Mouse (Mus musculus) heart, postnatal 0 days (tissue): Measurements from ENCODE around the gene Mdh1. TPM values are rescaled to one million over a fixed set of nuclear protein-coding genes. Genes with fewer than 3 reads are reported as not detected.
A peak's percentile ranks its signal among the peaks of the same experiment; 100 is the strongest.

Experiments used
- ATAC-seq: fragments of 200-750 bp; cut with Nextera tagmentation; 2 replicates; pipeline ENCODE4 v1.8.0; 2017; ENCODE audit warnings: low read depth, moderate number of reproducible peaks, moderate library complexity; ENCODE audit not compliant: insufficient read depth
- DNase-seq: peaks from one replicate; pipeline ENCODE4 v3.0.0-alpha.2; 2016; ENCODE audit warnings: low spot score
- H3K27ac ChIP-seq: fragments of 300-500 bp; sonication (generic); 2 replicates; pipeline ENCODE4 v1.5.1; 2014; ENCODE audit warnings: low read depth, mild to moderate bottlenecking
- H3K27me3 ChIP-seq: fragments of 300-500 bp; sonication (generic); 2 replicates; pipeline ENCODE4 v1.6.1; 2014; ENCODE audit warnings: low read length, mixed read lengths; ENCODE audit not compliant: control insufficient read depth, insufficient read depth
- H3K36me3 ChIP-seq: fragments of 300-500 bp; sonication (generic); replicated peaks from 2 replicates; pipeline ENCODE4 v1.6.1; 2014; ENCODE audit warnings: low read length, mixed read lengths; ENCODE audit not compliant: control insufficient read depth, insufficient read depth
- H3K4me1 ChIP-seq: fragments of 300-500 bp; sonication (generic); 2 replicates; pipeline ENCODE4 v1.6.1; 2014; ENCODE audit warnings: antibody characterized with exemption; ENCODE audit not compliant: control insufficient read depth, insufficient read depth
- H3K4me2 ChIP-seq: fragments of 300-500 bp; sonication (generic); 2 replicates; pipeline ENCODE4 v1.6.1; 2014; ENCODE audit warnings: low read depth, mild to moderate bottlenecking, low read length, moderate library complexity
- H3K4me3 ChIP-seq: fragments of 300-500 bp; sonication (generic); 2 replicates; pipeline ENCODE4 v1.5.1; 2014; ENCODE audit warnings: low read depth, low read length
- H3K9ac ChIP-seq: fragments of 300-500 bp; sonication (generic); replicated peaks from 2 replicates; pipeline ENCODE4 v1.6.1; 2014; ENCODE audit warnings: low read depth, low read length, mixed read lengths
- H3K9me3 ChIP-seq: fragments of 300-500 bp; sonication (generic); replicated peaks from 2 replicates; pipeline ENCODE4 v1.6.1; 2016; ENCODE audit warnings: low read length; ENCODE audit not compliant: control insufficient read depth
- CTCF ChIP-seq: IDR thresholded peaks from 2 replicates; pipeline ENCODE4 v1.5.1; 2016; ENCODE audit warnings: antibody characterized with exemption, control low read depth, low read depth
- EP300 ChIP-seq: IDR thresholded peaks from 2 replicates; pipeline ENCODE4 v1.6.1; 2016; ENCODE audit warnings: antibody characterized with exemption, low read depth
- WGBS: fragments of 180-500 bp; shearing (Covaris S2); extraction: QIAGEN DNeasy Blood & Tissue Kit; methylation state at CpG from one replicate; pipeline ENCODE4 v1.1.7; 2014; 5-methylcytosine and 5-hydroxymethylcytosine counted together
- polyA plus RNA-seq: library from polyadenylated mRNA; unstranded; fragments of >200 nt; fragmentation: Nextera tagmentation; extraction: Ambion mirVana; gene quantifications from 2 replicates; pipeline ENCODE4 v1.2.1, GENCODE M21; 2015
- total RNA-seq: library from RNA; depleted of rRNA; stranded (reverse); fragments of >200 nt; gene quantifications from 2 replicates; pipeline ENCODE4 v1.2.3, GENCODE M21; 2014; ENCODE audit warnings: low replicate concordance; rRNA removed

Gene Mdh1
- total RNA-seq, result 1,252 and 1,335 TPM in 2 replicates
- 3,016 and 3,055 TPM in 2 replicates for polyA plus RNA-seq

DNA sequence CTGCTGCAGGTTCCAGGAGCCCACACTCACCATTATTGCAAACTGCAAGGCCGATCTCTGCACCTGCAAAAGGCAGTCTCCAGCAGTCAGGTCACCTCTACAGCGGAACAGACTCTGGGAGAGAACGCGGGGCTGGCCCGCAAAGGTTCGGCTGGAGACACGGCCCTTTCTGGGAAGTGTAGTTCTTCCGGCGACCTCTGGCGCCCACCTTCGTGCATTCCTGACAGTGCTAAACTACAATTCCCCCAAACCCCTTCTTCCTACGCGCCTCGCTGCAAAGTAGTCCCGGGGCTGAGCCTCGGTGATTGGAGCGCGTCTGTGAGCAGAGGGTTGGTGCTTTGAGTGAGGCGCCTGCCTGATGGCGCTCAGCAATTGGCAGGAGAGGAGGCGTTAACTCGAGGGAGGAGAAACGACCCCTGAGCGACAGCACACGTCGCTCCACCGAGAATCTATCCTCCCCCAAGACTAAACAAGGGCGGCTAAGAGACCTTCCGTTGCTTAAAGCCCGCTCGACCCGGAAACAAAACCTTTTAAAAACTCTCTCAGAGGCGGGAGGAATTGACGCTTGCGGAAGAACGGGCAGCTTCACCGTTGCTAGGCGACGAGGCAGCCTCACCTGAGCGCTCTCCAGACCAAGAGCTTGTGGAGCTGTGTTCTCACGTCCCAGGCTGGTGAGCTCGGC is at the start of gene Mdh1, which contains the start of gene Wdpcp:
Gene Mdh1 (minus strand): TSS at position 668 of the 682 bp plus-strand sequence.
Gene Wdpcp (plus strand): TSS at position 536 of the 682 bp plus-strand sequence.
- TF ChIP-seq EP300 (no peak; the same call in 1 of the 2 replicates), CTCF (no peak; the same call in 1 of the 2 replicates)
- no peaks in the 10 kb centered on the region for H3K27me3 ChIP-seq
- H3K4me1 ChIP-seq, result 0 out of 2 replicates have a peak, but pooled peaks cover 9% of the 10 kb centered on the region
- peak within 1 kb of the TSS; percentile 92 for H3K9ac ChIP-seq
- ATAC-seq (peak; percentile 95), DNase-seq (peak; percentile 100)
- H3K9me3 ChIP-seq, result no peaks in the 10 kb centered on the region
- H3K27ac ChIP-seq, result peak within 1 kb of the TSS; percentile 96
- peak within 1 kb of the TSS; percentile 88 for H3K4me3 ChIP-seq
- under 1% methylated on average over 42 of the region's 42 CpGs for WGBS
- H3K4me2 ChIP-seq, result peak within 1 kb of the TSS; percentile 81
- peaks cover 6% of the 10 kb centered on the region; the same call in 1 of the 2 replicates for H3K36me3 ChIP-seq

DNA sequence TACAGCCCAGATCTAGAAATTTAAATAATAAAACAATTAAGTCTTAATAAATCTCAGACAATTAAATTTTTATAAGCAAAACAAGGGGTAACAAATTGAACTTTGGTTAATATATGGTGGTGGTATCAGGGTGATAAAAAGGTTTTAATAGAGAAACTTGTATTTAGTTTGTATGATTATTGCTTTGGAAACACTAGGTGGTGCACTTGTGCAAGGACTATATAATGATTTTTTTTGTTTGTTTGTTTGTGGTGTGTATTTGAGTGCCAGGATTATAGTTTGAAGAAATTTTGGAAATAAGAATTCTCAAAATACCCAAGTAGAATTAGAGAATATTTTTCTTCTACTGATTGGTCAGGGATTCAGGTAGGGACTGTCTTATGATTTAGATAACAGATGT is 43.7 kb upstream of the Mdh1 start:
- DNase-seq (no peak), ATAC-seq (no peak)
- Histone ChIP-seq H3K4me1 (no peaks in the 10 kb centered on the region), H3K9me3 (no peaks in the 10 kb centered on the region), H3K9ac (no peak overlapping the region), H3K4me3 (no peak overlapping the region), H3K4me2 (no peak overlapping the region), H3K36me3 (no peaks in the 10 kb centered on the region), H3K27me3 (no peaks in the 10 kb centered on the region), H3K27ac (no peak overlapping the region)
- peak; percentile 45 for TF ChIP-seq CTCF
- no peak for TF ChIP-seq EP300

DNA sequence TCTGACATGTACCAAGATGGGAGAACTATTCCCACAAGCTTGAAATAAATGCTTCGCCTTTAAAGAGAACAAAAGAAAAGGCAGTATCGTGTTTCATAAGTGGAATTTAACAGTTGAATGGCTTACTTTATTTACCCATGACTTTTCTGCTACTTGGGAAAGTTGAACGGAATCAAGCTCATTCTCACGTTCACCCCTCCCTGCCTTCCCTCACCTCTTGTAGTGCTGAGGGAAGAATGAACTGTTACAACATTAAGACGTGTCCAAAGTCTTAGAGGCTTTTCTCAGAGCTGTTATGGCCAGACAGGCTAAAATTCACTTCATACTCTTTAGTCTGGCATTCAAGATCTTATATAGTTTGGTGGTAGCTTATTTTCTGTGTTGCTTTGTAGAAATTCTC is 30.3 kb upstream of the Mdh1 start:
- no peak overlapping the region for H3K4me2 ChIP-seq
- no peaks in the 10 kb centered on the region for H3K27me3 ChIP-seq
- no peak overlapping the region for H3K9ac ChIP-seq
- ATAC-seq, result no peak
- H3K9me3 ChIP-seq, result 0 out of 2 replicates have a peak, but pooled peaks cover 3% of the 10 kb centered on the region
- no peaks in the 10 kb centered on the region for H3K36me3 ChIP-seq
- no peak overlapping the region for H3K27ac ChIP-seq
- H3K4me1 ChIP-seq, result no peaks in the 10 kb centered on the region
- 67% methylated on average over 5 of the region's 5 CpGs for WGBS
- no peak for TF ChIP-seq EP300
- TF ChIP-seq CTCF, result no peak
- no peak for DNase-seq
- H3K4me3 ChIP-seq, result no peak overlapping the region

DNA sequence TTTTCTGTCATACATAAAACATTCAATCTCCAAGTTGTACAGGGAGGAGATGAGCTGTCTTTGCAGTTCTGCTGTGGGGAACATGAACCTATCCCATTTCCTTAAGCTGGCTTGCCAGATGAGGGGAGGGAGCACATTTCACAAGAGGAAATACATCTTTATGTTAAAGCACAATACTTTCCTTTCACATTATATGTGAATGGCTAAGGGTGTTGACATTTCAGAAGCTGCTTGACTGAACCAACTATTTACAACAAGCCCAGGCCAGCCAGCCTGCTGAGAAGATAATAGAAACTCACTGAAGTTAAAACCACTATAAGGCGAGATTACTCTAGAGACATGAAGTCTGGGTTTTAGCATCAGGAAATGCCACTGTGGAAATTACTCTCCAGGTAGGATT is 11.1 kb upstream of the Mdh1 start:
- Histone ChIP-seq H3K27ac (no peak overlapping the region), H3K9ac (no peak overlapping the region), H3K36me3 (no peaks in the 10 kb centered on the region), H3K4me3 (no peak overlapping the region), H3K9me3 (no peaks in the 10 kb centered on the region), H3K27me3 (no peaks in the 10 kb centered on the region), H3K4me2 (no peak overlapping the region), H3K4me1 (no peaks in the 10 kb centered on the region)
- ATAC-seq (no peak), DNase-seq (no peak)
- TF ChIP-seq CTCF (no peak), EP300 (no peak)
- 68% methylated on average over 1 of the region's 1 CpGs for WGBS

DNA sequence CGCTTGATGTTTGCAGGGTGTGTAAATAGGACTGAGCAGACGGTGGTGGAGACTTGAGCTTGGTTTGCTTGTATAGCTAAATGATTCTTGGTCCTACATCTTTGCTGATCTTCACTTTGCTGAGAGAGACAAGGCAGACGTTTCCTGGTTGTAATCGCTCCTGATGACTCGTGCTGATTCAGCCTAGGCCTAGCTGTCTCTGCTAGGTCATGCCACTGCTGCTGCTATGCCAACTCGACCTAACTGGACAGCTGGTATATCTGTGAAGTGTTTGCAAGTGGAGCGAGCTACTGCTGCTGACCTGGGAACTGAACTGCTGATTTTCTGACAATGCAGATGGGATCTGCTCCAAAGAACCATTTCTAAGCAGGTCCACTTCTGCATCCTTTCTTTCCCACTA is 9.3 kb upstream of the Mdh1 start:
- DNase-seq, result no peak
- Histone ChIP-seq H3K36me3 (no peaks in the 10 kb centered on the region), H3K4me2 (no peak overlapping the region), H3K4me3 (no peak overlapping the region), H3K27ac (no peak overlapping the region), H3K27me3 (no peaks in the 10 kb centered on the region), H3K9me3 (no peaks in the 10 kb centered on the region), H3K9ac (no peak overlapping the region), H3K4me1 (no peaks in the 10 kb centered on the region)
- no peak for TF ChIP-seq CTCF
- no peak for TF ChIP-seq EP300
- ATAC-seq, result no peak
- 63% methylated on average over 7 of the region's 7 CpGs for WGBS
